Mouse (Mus musculus): ENCODE results near the gene Igf1r. TPM values are rescaled to one million over a fixed set of nuclear protein-coding genes. Genes with fewer than 3 reads are reported as not detected.
"Not testable (repeated sequence)": the region's sequence is repeated elsewhere in the genome, so short reads cannot be mapped to it uniquely, and the experiment has no call there.

Gene Igf1r
- polyA plus RNA-seq, 1 experiment from 2014 or later: 19.0 TPM

DNA sequence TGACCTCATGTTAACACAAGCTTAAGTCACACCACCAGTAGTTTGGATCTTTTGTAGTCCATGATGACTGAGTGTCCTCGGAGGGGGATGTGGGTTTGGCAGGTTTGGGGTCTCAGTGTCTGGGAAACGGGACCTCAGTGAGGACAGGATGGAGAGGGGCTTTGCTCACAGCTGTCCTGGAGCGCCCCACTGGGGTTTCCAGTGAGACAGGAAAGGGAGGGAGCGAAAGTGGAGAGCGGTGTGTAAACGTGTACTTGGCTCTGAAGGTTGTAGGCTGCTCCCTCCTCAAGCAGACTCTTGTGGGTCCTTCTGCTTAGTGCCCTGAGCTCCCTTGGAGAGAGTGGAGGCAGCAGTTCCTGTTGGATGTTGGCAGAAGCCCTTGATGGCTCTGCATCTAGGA is 326.3 kb downstream of the Igf1r start:
- peaks cover 16% of the 10 kb centered on the region for H3K4me1 ChIP-seq
- WGBS: 78% methylated on average over 6 of the region's 6 CpGs
- ATAC-seq (ENCODE audit: low FRiP score): no peak

GRCm38 (mm10) chr7:68279481-68279880 is 326.9 kb downstream of the Igf1r start:
- H3K4me1 ChIP-seq: peaks cover 16% of the 10 kb centered on the region
- no peak overlapping the region for H3K27ac ChIP-seq (replicated peaks)

More for the DNA sequence above, 326.3 kb downstream of the Igf1r start:
- H3K4me2 ChIP-seq: no peak overlapping the region
- H3K4me3 ChIP-seq (replicated peaks): no peak overlapping the region
- no peaks in the 10 kb centered on the region for H3K36me3 ChIP-seq
- no peaks in the 10 kb centered on the region for H3K9me3 ChIP-seq (replicated peaks)
- H3K9ac ChIP-seq (replicated peaks): no peak overlapping the region
- no peak overlapping the region for H3K27ac ChIP-seq (replicated peaks)
- peaks cover 29% of the 10 kb centered on the region for H3K27me3 ChIP-seq (replicated peaks)

DNA sequence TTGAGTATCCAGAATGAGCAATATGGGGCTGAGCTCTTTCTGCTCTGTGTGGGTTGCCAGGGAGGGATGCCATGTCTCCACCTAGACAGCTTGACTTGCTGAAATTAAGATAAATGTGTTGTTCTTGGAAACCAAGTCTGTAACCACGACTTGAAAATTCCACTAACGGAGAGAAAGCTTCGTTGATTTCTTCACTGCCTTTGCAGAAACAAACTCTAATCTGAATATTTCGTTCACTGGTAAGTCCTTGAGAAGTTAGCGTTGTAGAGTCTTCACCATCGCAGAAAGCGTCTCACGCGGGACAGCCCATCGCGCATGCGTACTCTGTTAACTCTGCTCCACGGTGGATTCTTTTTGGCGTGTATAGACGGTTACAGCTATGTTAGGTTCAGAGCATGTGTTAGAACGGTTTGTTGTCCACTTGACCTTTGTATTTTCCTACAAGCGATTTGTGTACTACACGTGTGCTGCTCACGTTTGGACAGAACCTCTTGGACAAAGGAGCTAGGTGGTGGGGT is 327.8 kb downstream of the Igf1r start:
- Histone ChIP-seq H3K27me3 (replicated peaks) (peaks cover 22% of the 10 kb centered on the region), H3K27ac (replicated peaks) (no peak overlapping the region), H3K4me2 (no peak overlapping the region), H3K4me3 (replicated peaks) (no peak overlapping the region), H3K9me3 (replicated peaks) (no peaks in the 10 kb centered on the region), H3K9ac (replicated peaks) (no peak overlapping the region), H3K36me3 (no peaks in the 10 kb centered on the region), H3K4me1 (peaks cover 16% of the 10 kb centered on the region)
- 92% methylated on average over 19 of the region's 19 CpGs for WGBS
- ATAC-seq (ENCODE audit: low FRiP score): no peak

More at GRCm38 (mm10) chr7:68279481-68279880, 326.9 kb downstream of the Igf1r start:
- peaks cover 27% of the 10 kb centered on the region for H3K27me3 ChIP-seq (replicated peaks)
- H3K9ac ChIP-seq (replicated peaks): no peak overlapping the region
- no peak overlapping the region for H3K4me3 ChIP-seq (replicated peaks)
- H3K9me3 ChIP-seq (replicated peaks): no peaks in the 10 kb centered on the region
- no peak overlapping the region for H3K4me2 ChIP-seq
- ATAC-seq (ENCODE audit: low FRiP score): no peak
- 91% methylated on average over 7 of the region's 7 CpGs for WGBS
- no peaks in the 10 kb centered on the region for H3K36me3 ChIP-seq

GRCm38 (mm10) chr7:68281341-68281740 is 328.7 kb downstream of the Igf1r start:
- no peak for ATAC-seq (ENCODE audit: low FRiP score)
- Histone ChIP-seq H3K27me3 (replicated peaks) (peaks cover 15% of the 10 kb centered on the region; the same call in 1 of the 2 replicates), H3K4me1 (peaks cover 7% of the 10 kb centered on the region), H3K4me2 (no peak overlapping the region), H3K9ac (replicated peaks) (no peak overlapping the region), H3K27ac (replicated peaks) (no peak overlapping the region), H3K9me3 (replicated peaks) (no peaks in the 10 kb centered on the region), H3K36me3 (no peaks in the 10 kb centered on the region), H3K4me3 (replicated peaks) (no peak overlapping the region)
- WGBS: 89% methylated on average over 5 of the region's 5 CpGs

DNA sequence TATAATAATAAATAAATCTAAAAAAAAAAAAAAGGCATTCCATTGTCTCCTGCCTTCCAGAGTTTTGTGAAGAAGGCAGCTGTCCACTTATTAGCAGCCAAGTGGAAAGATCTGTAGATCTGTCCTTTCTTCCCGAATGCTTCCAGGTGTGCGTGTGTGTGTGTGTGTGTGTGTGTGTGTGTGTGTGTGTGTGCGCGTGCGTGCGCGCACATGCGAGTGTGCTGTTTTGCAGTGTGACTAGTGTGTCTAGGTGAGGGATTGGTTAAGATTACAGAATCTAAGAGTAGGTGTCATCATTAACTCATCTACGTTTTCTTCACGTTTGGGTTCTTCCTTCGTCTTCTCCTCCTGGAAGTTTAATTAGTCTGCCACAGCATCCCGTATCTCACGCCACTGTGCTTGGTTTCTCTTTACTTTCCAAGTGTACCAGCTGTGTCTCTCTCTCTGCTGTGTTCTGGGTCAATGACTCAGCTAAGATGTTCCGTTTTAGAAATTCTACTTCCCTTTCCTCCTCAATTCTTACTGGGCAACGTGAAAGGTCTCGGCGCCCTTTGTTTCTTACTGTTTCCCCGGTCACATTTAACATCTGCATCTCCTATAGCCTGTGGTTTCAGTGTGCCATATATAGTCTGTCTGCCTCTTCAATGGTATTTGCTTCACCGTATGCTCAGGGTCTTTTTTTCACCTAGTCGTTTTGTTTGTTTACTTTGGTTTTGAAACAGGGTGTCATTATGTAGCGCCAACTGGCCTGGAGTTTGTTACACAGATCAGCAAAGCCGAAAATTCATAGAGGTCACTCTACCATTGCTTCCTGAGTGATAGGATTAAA is 329.9 kb downstream of the Igf1r start:
- H3K36me3 ChIP-seq: no peaks in the 10 kb centered on the region
- H3K9ac ChIP-seq (replicated peaks): no peak overlapping the region
- WGBS: 88% methylated on average over 22 of the region's 22 CpGs
- no peak for ATAC-seq (ENCODE audit: low FRiP score)
- H3K4me3 ChIP-seq (replicated peaks): no peak overlapping the region
- 0 out of 2 replicates have a peak, but pooled peaks cover 6% of the 10 kb centered on the region for H3K27me3 ChIP-seq (replicated peaks)
- H3K4me1 ChIP-seq: no peaks in the 10 kb centered on the region
- H3K27ac ChIP-seq (replicated peaks): no peak overlapping the region
- H3K9me3 ChIP-seq (replicated peaks): no peaks in the 10 kb centered on the region
- H3K4me2 ChIP-seq: no peak overlapping the region

DNA sequence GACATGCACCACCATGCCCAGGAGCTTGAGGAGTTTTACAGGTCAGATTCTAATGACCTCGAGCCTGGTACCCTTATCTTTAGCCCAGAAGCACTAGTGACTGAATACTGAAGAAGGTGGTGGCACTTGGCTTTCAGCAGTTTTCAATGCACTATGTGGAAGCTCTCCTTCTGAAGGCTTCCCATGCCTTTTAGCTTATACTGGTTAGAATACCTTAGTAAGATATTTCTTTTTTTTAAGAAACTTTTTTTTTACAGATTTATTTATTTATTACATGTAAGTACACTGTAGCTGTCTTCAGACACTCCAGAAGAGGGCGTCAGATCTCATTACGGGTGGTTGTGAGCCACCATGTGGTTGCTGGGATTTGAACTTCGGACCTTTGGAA is 330.5 kb downstream of the Igf1r start:
- not testable (repeated sequence) for H3K9ac ChIP-seq (replicated peaks); H3K4me1 ChIP-seq; H3K4me2 ChIP-seq; H3K36me3 ChIP-seq; H3K27me3 ChIP-seq (replicated peaks); H3K9me3 ChIP-seq (replicated peaks); ATAC-seq (ENCODE audit: low FRiP score); H3K4me3 ChIP-seq (replicated peaks); H3K27ac ChIP-seq (replicated peaks)
- WGBS: 87% methylated on average over 4 of the region's 4 CpGs

Other genes starting within 250 kb of the Igf1r start
- gene Synm, start 193.1 kb upstream of the Igf1r start, polyA plus RNA-seq (2015; fragmentation: Nextera tagmentation; extraction: Ambion mirVana): 10.0 and 10.5 TPM in 2 replicates

Data from neural tube, embryonic 15.5 days (tissue).